Mouse (Mus musculus) liver, embryonic 12.5 days (tissue): ENCODE measurements around the gene Cmpk2. TPM values are rescaled to one million over a fixed set of nuclear protein-coding genes. Genes with fewer than 3 reads are reported as not detected.

ENCODE experiments used
- ATAC-seq: fragments of 200-750 bp; cut with Nextera tagmentation; 2 replicates; pipeline ENCODE4 v1.8.0; 2017; ENCODE audit warnings: moderate number of reproducible peaks, mild to moderate bottlenecking, moderate library complexity
- H3K27ac ChIP-seq: fragments of 300-500 bp; sonication (generic); 2 replicates; pipeline ENCODE4 v1.5.1; 2016; ENCODE audit warnings: mild to moderate bottlenecking
- H3K27me3 ChIP-seq: fragments of 300-500 bp; sonication (generic); replicated peaks from 2 replicates; pipeline ENCODE4 v1.6.1; 2016; ENCODE audit warnings: mild to moderate bottlenecking, moderate library complexity
- H3K36me3 ChIP-seq: fragments of 300-500 bp; sonication (generic); 2 replicates; pipeline ENCODE4 v1.6.1; 2016; ENCODE audit warnings: mild to moderate bottlenecking, moderate library complexity
- H3K4me1 ChIP-seq: fragments of 300-500 bp; sonication (generic); 2 replicates; pipeline ENCODE4 v1.6.1; 2016
- H3K4me2 ChIP-seq: fragments of 300-500 bp; sonication (generic); 2 replicates; pipeline ENCODE4 v1.6.1; 2016; ENCODE audit warnings: mild to moderate bottlenecking, moderate library complexity
- H3K4me3 ChIP-seq: fragments of 300-500 bp; sonication (generic); 2 replicates; pipeline ENCODE4 v1.5.1; 2016; ENCODE audit warnings: mild to moderate bottlenecking, moderate library complexity
- H3K9ac ChIP-seq: fragments of 300-500 bp; sonication (generic); 2 replicates; pipeline ENCODE4 v1.6.1; 2016; ENCODE audit warnings: mild to moderate bottlenecking, moderate library complexity
- H3K9me3 ChIP-seq: fragments of 300-500 bp; sonication (generic); replicated peaks from 2 replicates; pipeline ENCODE4 v1.6.1; 2016; ENCODE audit warnings: mild to moderate bottlenecking, moderate library complexity
- WGBS: fragments of 180-500 bp; shearing (Covaris S2); methylation state at CpG from one replicate; pipeline ENCODE4 v1.1.7; 2016; ENCODE audit not compliant: insufficient replicate concordance; 5-methylcytosine and 5-hydroxymethylcytosine counted together
- polyA plus RNA-seq: library from polyadenylated mRNA; unstranded; fragments of >200 nt; fragmentation: Nextera tagmentation; extraction: Ambion mirVana; gene quantifications from 2 replicates; pipeline ENCODE4 v1.2.1, GENCODE M21; 2016

The Cmpk2 gene
- polyA plus RNA-seq, 1 experiment from 2014 or later, result 9.2 TPM

DNA sequence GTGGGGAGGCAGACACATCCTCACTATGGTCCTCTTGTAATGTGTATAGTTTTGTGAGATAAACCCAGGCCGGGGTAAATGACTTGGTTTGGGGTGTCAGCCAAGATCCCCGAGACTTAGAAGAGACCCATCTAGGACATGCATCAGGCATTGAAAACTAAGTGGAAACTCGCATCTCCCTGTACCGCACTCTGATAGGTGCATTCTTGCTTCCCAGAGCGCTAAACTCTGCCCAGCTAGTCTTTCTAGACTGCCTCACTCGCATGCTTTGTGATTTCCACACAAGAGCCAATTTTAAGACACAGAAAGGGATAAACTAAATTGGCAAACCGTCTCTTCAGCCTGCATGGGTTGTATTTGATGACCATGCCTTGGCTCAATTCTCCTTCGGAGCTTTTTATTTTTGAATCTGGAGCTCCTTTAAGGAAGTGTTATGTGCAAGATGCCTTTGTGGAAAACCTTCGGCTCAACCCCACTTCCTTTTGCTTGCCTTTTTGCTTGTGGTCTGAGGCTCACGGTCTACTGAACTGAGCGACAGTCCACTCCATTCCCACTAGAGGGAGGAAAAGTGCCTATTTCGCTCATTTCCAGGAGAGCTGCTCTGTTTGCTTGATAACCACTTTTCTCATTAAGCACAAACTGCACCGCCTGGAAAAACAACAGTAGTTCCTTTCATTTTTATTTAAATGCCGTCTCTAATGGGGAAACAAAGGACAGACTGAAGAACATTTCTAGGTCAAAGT lies 19.0 kb downstream of the Cmpk2 start:
- H3K36me3 ChIP-seq, result no peaks in the 10 kb centered on the region
- peaks cover 37% of the 10 kb centered on the region for H3K4me1 ChIP-seq
- H3K9me3 ChIP-seq, result no peaks in the 10 kb centered on the region
- ATAC-seq, result no peak
- WGBS, result 53% methylated on average over 14 of the region's 14 CpGs
- no peak overlapping the region for H3K27ac ChIP-seq
- no peak overlapping the region for H3K4me3 ChIP-seq
- H3K9ac ChIP-seq, result no peak overlapping the region
- no peak overlapping the region for H3K4me2 ChIP-seq
- H3K27me3 ChIP-seq, result no peaks in the 10 kb centered on the region

DNA sequence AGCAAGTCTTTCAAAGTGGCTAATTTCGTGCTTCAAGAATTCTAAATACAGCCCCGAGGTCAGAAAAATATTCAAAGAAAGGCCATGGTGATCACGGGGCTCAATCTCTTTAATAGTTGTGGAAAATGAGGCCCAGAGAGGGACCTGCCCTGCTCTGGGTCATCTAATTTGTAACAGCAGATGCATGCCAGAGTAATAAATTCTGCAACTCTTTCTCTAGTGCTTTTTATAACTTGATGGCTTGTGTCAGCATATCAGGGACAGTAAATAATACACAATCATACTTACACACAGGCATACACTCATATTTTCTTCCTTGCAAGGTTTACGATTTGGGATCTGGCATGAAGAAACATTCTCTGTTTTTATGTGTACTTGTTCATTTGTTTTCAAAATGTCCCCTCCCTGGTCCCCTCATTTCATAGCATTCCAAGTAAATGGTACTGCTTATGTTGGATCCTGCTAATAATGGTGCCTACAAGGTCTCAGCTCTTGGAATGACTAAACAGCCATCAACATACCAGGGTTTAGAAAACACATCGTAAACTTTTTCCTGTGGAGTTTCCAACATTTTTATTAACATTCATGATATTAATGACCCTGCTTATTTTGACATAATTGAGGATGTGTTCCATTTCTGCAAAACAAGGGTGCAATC lies 19.7 kb downstream of the Cmpk2 start:
- H3K4me2 ChIP-seq, result no peak overlapping the region
- no peak for ATAC-seq
- WGBS, result 70% methylated on average over 5 of the region's 5 CpGs
- no peaks in the 10 kb centered on the region for H3K9me3 ChIP-seq
- H3K4me3 ChIP-seq, result no peak overlapping the region
- no peak overlapping the region for H3K27ac ChIP-seq
- H3K27me3 ChIP-seq, result no peaks in the 10 kb centered on the region
- H3K9ac ChIP-seq, result no peak overlapping the region
- no peaks in the 10 kb centered on the region for H3K36me3 ChIP-seq
- peaks cover 37% of the 10 kb centered on the region for H3K4me1 ChIP-seq

DNA sequence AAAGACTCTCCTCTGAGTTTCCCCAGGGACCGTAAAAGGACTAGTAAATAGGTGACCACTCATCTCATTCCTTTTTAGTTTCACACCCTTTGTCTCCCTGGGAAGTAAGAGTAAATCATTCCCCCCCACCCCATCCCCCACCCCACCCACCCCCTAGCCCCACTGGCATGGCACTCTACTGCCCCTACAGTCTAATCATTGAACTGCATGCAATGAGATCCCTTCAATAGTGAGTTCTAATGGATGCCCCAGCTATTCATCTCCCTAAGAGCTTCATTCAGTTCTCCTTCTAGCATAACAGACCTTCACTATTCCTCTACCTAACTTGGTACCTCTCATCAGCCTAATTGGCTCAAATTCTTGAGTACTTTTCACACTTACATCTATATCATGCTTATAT lies 20.9 kb downstream of the Cmpk2 start:
- Histone ChIP-seq H3K9ac (no peak overlapping the region), H3K36me3 (no peaks in the 10 kb centered on the region), H3K4me3 (no peak overlapping the region), H3K4me1 (peaks cover 30% of the 10 kb centered on the region), H3K27me3 (0 out of 2 replicates have a peak, but pooled peaks cover 3% of the 10 kb centered on the region), H3K4me2 (no peak overlapping the region), H3K9me3 (no peaks in the 10 kb centered on the region), H3K27ac (no peak overlapping the region)
- ATAC-seq, result no peak
- 91% methylated on average over 1 of the region's 1 CpGs for WGBS

DNA sequence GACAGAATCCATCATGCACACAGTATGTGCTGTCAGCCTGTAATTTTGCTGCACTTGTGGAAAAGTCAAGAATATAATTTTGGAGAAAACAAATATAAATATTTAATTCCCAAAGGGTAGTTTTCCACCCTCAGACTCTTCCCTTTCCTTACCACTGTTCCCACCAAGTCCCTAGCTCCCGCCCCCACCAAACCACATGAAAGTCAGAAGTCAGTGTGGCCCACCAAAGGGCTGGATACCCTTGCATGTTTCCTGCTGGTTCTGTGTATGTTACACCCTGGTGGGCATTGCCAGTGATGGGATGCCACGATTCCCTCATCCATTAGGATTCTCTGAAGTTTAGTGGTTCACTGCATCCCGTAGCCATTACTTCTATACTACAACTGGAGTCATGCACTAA lies 32.0 kb downstream of the Cmpk2 start:
- H3K27me3 ChIP-seq, result no peaks in the 10 kb centered on the region; the same call in 1 of the 2 replicates
- H3K27ac ChIP-seq, result no peak overlapping the region
- no peak overlapping the region for H3K4me3 ChIP-seq
- no peaks in the 10 kb centered on the region for H3K36me3 ChIP-seq
- 72% methylated on average over 3 of the region's 3 CpGs for WGBS
- ATAC-seq, result no peak
- H3K4me2 ChIP-seq, result no peak overlapping the region
- H3K9ac ChIP-seq, result no peak overlapping the region
- H3K9me3 ChIP-seq, result no peaks in the 10 kb centered on the region
- H3K4me1 ChIP-seq, result peaks cover 5% of the 10 kb centered on the region; the same call in 1 of the 2 replicates

DNA sequence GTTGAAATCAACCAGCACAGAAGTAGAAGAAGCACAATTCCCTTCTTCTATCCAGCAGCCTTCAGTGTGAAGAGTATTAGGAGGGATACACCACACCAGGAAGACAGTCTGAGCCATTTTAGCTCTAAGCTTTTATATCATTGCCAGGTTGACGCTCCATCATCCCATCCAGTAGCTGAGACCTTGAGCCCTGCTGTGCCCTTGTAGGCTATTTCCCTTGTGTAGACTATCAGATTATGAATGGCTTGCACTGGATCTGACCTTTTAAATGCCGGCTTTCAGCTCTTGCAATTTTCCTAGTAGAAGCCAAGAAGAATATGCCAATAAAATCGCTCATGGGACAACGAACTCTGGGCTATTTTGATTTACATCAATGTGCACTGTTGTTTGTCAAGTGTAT lies 42.0 kb downstream of the Cmpk2 start:
- Histone ChIP-seq H3K4me2 (no peak overlapping the region), H3K4me1 (no peaks in the 10 kb centered on the region), H3K9ac (no peak overlapping the region), H3K27ac (no peak overlapping the region), H3K9me3 (no peaks in the 10 kb centered on the region), H3K36me3 (no peaks in the 10 kb centered on the region), H3K4me3 (no peak overlapping the region), H3K27me3 (no peaks in the 10 kb centered on the region)
- ATAC-seq, result no peak
- 78% methylated on average over 4 of the region's 4 CpGs for WGBS

DNA sequence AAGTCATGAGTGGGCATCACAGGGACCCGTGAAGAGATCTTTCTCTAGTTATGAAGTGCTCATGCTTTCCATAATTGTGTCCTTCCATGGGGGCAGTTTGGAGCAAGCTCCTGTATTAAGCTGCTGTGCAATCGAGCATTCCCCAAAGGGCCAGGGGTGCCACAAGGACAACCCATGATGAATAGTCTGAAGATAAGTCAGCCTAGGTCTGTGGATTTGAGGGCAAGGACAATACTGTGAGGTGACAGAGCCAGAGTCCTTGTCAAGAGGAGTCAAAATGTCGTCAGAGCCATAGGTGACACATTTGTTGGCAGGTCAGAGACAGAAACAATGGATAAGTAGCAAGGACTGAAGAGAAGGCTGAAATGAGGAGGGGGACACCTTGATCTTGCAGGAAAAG lies 49.2 kb downstream of the Cmpk2 start:
- no peaks in the 10 kb centered on the region for H3K36me3 ChIP-seq
- H3K9ac ChIP-seq, result no peak overlapping the region
- ATAC-seq, result no peak
- no peak overlapping the region for H3K27ac ChIP-seq
- no peaks in the 10 kb centered on the region for H3K27me3 ChIP-seq
- 41% methylated on average over 3 of the region's 3 CpGs for WGBS
- no peaks in the 10 kb centered on the region for H3K9me3 ChIP-seq
- no peak overlapping the region for H3K4me3 ChIP-seq
- H3K4me1 ChIP-seq, result no peaks in the 10 kb centered on the region
- no peak overlapping the region for H3K4me2 ChIP-seq

DNA sequence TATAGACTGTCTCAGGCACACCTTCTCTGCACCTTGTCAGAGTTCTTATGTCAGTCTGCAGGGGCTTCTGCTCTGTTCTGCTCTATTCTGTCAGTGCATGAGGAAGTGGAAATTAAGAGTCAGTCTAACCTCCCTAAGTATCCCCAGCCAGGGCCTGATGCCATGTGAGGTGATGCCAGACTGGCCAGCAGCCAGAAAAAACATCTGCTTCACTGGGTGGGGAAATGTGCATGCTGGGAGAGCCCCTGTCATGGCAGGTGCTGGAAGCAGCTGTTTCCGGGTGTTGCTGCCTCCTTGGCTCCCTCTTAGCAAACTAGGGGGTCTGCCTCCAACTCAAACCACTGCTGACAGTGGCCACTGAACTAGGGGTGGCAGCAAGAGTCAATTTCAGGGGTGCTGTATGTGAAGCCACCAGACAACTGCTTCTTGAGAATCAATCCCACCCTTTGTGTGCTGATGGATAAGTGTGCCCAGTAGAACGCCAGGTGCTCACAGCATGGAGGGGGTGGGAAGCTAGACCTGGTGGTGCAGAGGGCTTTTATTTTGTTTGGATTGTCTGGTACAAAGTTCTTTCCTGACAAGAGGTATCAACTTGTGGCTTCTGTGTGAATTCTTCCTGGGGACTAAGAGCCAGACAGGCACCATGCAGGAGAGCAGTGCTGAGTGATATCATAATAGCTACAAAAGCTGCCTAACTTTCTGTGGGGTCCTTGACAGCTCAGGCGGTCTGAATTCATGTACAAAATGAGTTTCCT lies 56.1 kb downstream of the Cmpk2 start:
- Histone ChIP-seq H3K27me3 (no peaks in the 10 kb centered on the region), H3K9ac (no peak overlapping the region), H3K36me3 (no peaks in the 10 kb centered on the region), H3K4me3 (no peak overlapping the region), H3K9me3 (no peaks in the 10 kb centered on the region), H3K4me1 (no peaks in the 10 kb centered on the region), H3K4me2 (no peak overlapping the region), H3K27ac (no peak overlapping the region)
- 39% methylated on average over 3 of the region's 3 CpGs for WGBS
- no peak for ATAC-seq

DNA sequence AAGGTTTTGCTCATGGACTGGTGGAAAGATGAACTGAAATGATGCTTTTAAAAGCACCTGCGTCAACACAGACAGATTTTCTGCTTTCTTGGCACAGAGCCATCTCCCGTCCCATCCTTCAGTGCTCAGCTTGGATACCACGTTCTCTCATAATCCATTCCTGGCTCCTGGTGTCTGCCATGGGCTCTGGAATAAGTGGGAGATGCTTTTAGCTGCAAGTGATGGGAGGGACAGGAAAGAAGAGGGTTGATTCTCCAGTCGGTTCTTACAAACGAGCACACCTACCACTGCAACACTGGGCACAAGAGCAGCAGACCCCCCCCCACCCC lies 56.7 kb downstream of the Cmpk2 start:
- no peak for ATAC-seq
- H3K9me3 ChIP-seq, result no peaks in the 10 kb centered on the region
- H3K27ac ChIP-seq, result no peak overlapping the region
- no peaks in the 10 kb centered on the region for H3K4me1 ChIP-seq
- H3K9ac ChIP-seq, result no peak overlapping the region
- H3K36me3 ChIP-seq, result no peaks in the 10 kb centered on the region
- no peak overlapping the region for H3K4me2 ChIP-seq
- 62% methylated on average over 5 of the region's 5 CpGs for WGBS
- H3K4me3 ChIP-seq, result no peak overlapping the region
- H3K27me3 ChIP-seq, result no peaks in the 10 kb centered on the region

Other genes starting within 250 kb of the Cmpk2 start
- 3.1 and 4.1 TPM in 2 replicates for gene Rnf144a, start 54.0 kb upstream of the Cmpk2 start, polyA plus RNA-seq
- gene Rsad2, start 12.8 kb upstream of the Cmpk2 start, polyA plus RNA-seq, result 0.53 and 0.75 TPM in 2 replicates